Mouse (Mus musculus): ENCODE results near the gene Syn3.
A peak's percentile ranks its signal among the peaks of the same experiment; 100 is the strongest.

Gene Syn3

GRCm38 (mm10) chr10:86107681-86108080 is 391.0 kb downstream of the Syn3 start:
- DNase-seq (ENCODE audit: low spot score in 2 of 2) = no peak

GRCm38 (mm10) chr10:86103976-86104375 is 394.7 kb downstream of the Syn3 start:
- DNase-seq (ENCODE audit: low spot score in 2 of 2) = no peak

GRCm38 (mm10) chr10:86100281-86100851 is 398.3 kb downstream of the Syn3 start:
- DNase-seq (ENCODE audit: low spot score in 2 of 2) = peak in 1 of 2 experiments; percentile 11

GRCm38 (mm10) chr10:86098363-86098762 is 400.3 kb downstream of the Syn3 start:
- DNase-seq (ENCODE audit: low spot score in 2 of 2) = no peak

- no peak for DNase-seq (ENCODE audit: low spot score in 2 of 2)
Measured at GRCm38 (mm10) chr10:86093109-86094035, 405.3 kb downstream of the Syn3 start.

GRCm38 (mm10) chr10:86091919-86092318 is 406.8 kb downstream of the Syn3 start:
- peak in 1 of 2 experiments; percentile 18 for DNase-seq (ENCODE audit: low spot score in 2 of 2)

GRCm38 (mm10) chr10:86079921-86080320 is 418.8 kb downstream of the Syn3 start:
- DNase-seq (ENCODE audit: low spot score in 2 of 2) = no peak

- no peak for DNase-seq (ENCODE audit: low spot score in 2 of 2)
Measured at GRCm38 (mm10) chr10:86078761-86079160, 419.9 kb downstream of the Syn3 start.

GRCm38 (mm10) chr10:86077272-86077671 is 421.4 kb downstream of the Syn3 start:
- no peak for DNase-seq (ENCODE audit: low spot score in 2 of 2)

GRCm38 (mm10) chr10:86074971-86075711 is 423.6 kb downstream of the Syn3 start:
- no peak for DNase-seq (ENCODE audit: low spot score in 2 of 2)

GRCm38 (mm10) chr10:86074134-86074533 is 424.6 kb downstream of the Syn3 start:
- DNase-seq (ENCODE audit: low spot score in 2 of 2) = no peak

GRCm38 (mm10) chr10:86070751-86071150 is 427.9 kb downstream of the Syn3 start:
- DNase-seq (ENCODE audit: low spot score in 2 of 2) = no peak

GRCm38 (mm10) chr10:86069341-86069740 is 429.4 kb downstream of the Syn3 start:
- DNase-seq (ENCODE audit: low spot score in 2 of 2) = no peak

- no peak for DNase-seq (ENCODE audit: low spot score in 2 of 2)
Measured at GRCm38 (mm10) chr10:86067911-86068310, 430.8 kb downstream of the Syn3 start.

- no peak for DNase-seq (ENCODE audit: low spot score in 2 of 2)
Measured at GRCm38 (mm10) chr10:86066651-86067050, 432.0 kb downstream of the Syn3 start.

GRCm38 (mm10) chr10:86065661-86066060 is 433.0 kb downstream of the Syn3 start:
- DNase-seq (ENCODE audit: low spot score in 2 of 2) = no peak

GRCm38 (mm10) chr10:86064937-86065336 is 433.8 kb downstream of the Syn3 start:
- peak in 1 of 2 experiments; percentile 67 for DNase-seq (ENCODE audit: low spot score in 2 of 2)

- DNase-seq (ENCODE audit: low spot score in 2 of 2) = no peak
Measured at GRCm38 (mm10) chr10:86063018-86063384, 435.7 kb downstream of the Syn3 start.

- DNase-seq (ENCODE audit: low spot score in 2 of 2) = no peak
Measured at GRCm38 (mm10) chr10:86062261-86063017, 436.3 kb downstream of the Syn3 start.

GRCm38 (mm10) chr10:86060267-86060666 is 438.4 kb downstream of the Syn3 start:
- no peak for DNase-seq (ENCODE audit: low spot score in 2 of 2)

GRCm38 (mm10) chr10:86057712-86058111 is 441.0 kb downstream of the Syn3 start:
- no peak for DNase-seq (ENCODE audit: low spot score in 2 of 2)

GRCm38 (mm10) chr10:86057286-86057685 is 441.4 kb downstream of the Syn3 start:
- DNase-seq (ENCODE audit: low spot score in 2 of 2) = no peak

All from cerebellum, postnatal 4 days (tissue).